Mouse (Mus musculus) hindbrain, embryonic 11.5 days (tissue): ENCODE data around the gene Ints5. TPM values are rescaled to one million over a fixed set of nuclear protein-coding genes. Genes with fewer than 3 reads are reported as not detected.

Experiments
- ATAC-seq: fragments of 200-750 bp; cut with Nextera tagmentation; 2 replicates; pipeline ENCODE4 v1.8.0; 2017; ENCODE audit warnings: mild to moderate bottlenecking, moderate TSS enrichment, moderate library complexity; ENCODE audit not compliant: low FRiP score
- DNase-seq: peaks from one replicate; pipeline ENCODE4 v3.0.0-alpha.2; 2015; ENCODE audit warnings: low spot score
- H3K27ac ChIP-seq: fragments of 300-500 bp; sonication (generic); 2 replicates; pipeline ENCODE4 v1.5.1; 2014; ENCODE audit warnings: mild to moderate bottlenecking, low read depth, low read length
- H3K27me3 ChIP-seq: fragments of 300-500 bp; sonication (generic); 2 replicates; pipeline ENCODE4 v1.6.1; 2014; ENCODE audit warnings: mild to moderate bottlenecking, low read length, moderate library complexity, mixed read lengths; ENCODE audit not compliant: control insufficient read depth, insufficient read depth
- H3K36me3 ChIP-seq: fragments of 300-500 bp; sonication (generic); 2 replicates; pipeline ENCODE4 v1.6.1; 2014; ENCODE audit warnings: mild to moderate bottlenecking, low read length, moderate library complexity, mixed read lengths; ENCODE audit not compliant: control insufficient read depth, insufficient read depth
- H3K4me1 ChIP-seq: fragments of 300-500 bp; sonication (generic); replicated peaks from 2 replicates; pipeline ENCODE4 v1.6.1; 2014; ENCODE audit warnings: low read length, mixed read lengths; ENCODE audit not compliant: control insufficient read depth, insufficient read depth
- H3K4me2 ChIP-seq: fragments of 300-500 bp; sonication (generic); replicated peaks from 2 replicates; pipeline ENCODE4 v1.6.1; 2014; ENCODE audit warnings: mild to moderate bottlenecking, low read depth, low read length
- H3K4me3 ChIP-seq: fragments of 300-500 bp; sonication (generic); 2 replicates; pipeline ENCODE4 v1.5.1; 2014; ENCODE audit warnings: low read depth, low read length
- H3K9ac ChIP-seq: fragments of 300-500 bp; sonication (generic); 2 replicates; pipeline ENCODE4 v1.6.1; 2014; ENCODE audit warnings: low read depth, low read length
- H3K9me3 ChIP-seq: fragments of 300-500 bp; sonication (generic); 2 replicates; pipeline ENCODE4 v1.6.1; 2016; ENCODE audit warnings: low read length; ENCODE audit not compliant: control insufficient read depth
- WGBS: fragments of 180-500 bp; shearing (Covaris S2); extraction: QIAGEN DNeasy Blood & Tissue Kit; methylation state at CpG from one replicate; pipeline ENCODE4 v1.1.7; 2014; 5-methylcytosine and 5-hydroxymethylcytosine counted together
- polyA plus RNA-seq: library from polyadenylated mRNA; unstranded; fragments of >200 nt; fragmentation: Nextera tagmentation; extraction: Ambion mirVana; gene quantifications from 2 replicates; pipeline ENCODE4 v1.2.1, GENCODE M21; 2014

Ints5 gene
- polyA plus RNA-seq, 1 experiment from 2014 or later, result 26.1 TPM

- H3K4me2 ChIP-seq, result peak overlapping the region; percentile 17; the same call in 1 of the 2 replicates
- no peaks in the 10 kb centered on the region for H3K9me3 ChIP-seq
- H3K27me3 ChIP-seq, result no peaks in the 10 kb centered on the region
- H3K9ac ChIP-seq, result no peak overlapping the region
- peaks cover 13% of the 10 kb centered on the region for H3K4me1 ChIP-seq
- 71% methylated on average over 5 of the region's 5 CpGs for WGBS
- H3K27ac ChIP-seq, result 0 out of 2 replicates have a peak overlapping the region, but pooled peaks have one; percentile 10
- no peak overlapping the region for H3K4me3 ChIP-seq
- peaks cover 16% of the 10 kb centered on the region for H3K36me3 ChIP-seq
- no peak for DNase-seq
- ATAC-seq, result no peak
Observed at GRCm38 (mm10) chr19:8944062-8944461, 51.3 kb downstream of the Ints5 start.

GRCm38 (mm10) chr19:8944750-8945149, 51.9 kb downstream of the Ints5 start:
- Histone ChIP-seq H3K36me3 (peaks cover 19% of the 10 kb centered on the region), H3K27me3 (no peaks in the 10 kb centered on the region), H3K4me1 (peaks cover 13% of the 10 kb centered on the region), H3K4me3 (peak overlapping the region; percentile 8; the same call in 1 of the 2 replicates), H3K9ac (no peak overlapping the region), H3K9me3 (no peaks in the 10 kb centered on the region), H3K4me2 (no peak overlapping the region), H3K27ac (no peak overlapping the region)
- 51% methylated on average over 5 of the region's 5 CpGs for WGBS
- ATAC-seq (no peak), DNase-seq (peak; percentile 85)

- H3K9me3 ChIP-seq, result no peaks in the 10 kb centered on the region
- H3K4me2 ChIP-seq, result no peak overlapping the region
- H3K27me3 ChIP-seq, result no peaks in the 10 kb centered on the region
- peaks cover 19% of the 10 kb centered on the region for H3K36me3 ChIP-seq
- H3K4me3 ChIP-seq, result peak overlapping the region; percentile 8; the same call in 1 of the 2 replicates
- 92% methylated on average over 6 of the region's 6 CpGs for WGBS
- no peak for ATAC-seq
- DNase-seq, result no peak
- H3K9ac ChIP-seq, result no peak overlapping the region
- peaks cover 13% of the 10 kb centered on the region for H3K4me1 ChIP-seq
- H3K27ac ChIP-seq, result no peak overlapping the region
Observed at GRCm38 (mm10) chr19:8945251-8945650, 52.4 kb downstream of the Ints5 start.

- H3K36me3 ChIP-seq, result peaks cover 22% of the 10 kb centered on the region
- H3K27ac ChIP-seq, result no peak overlapping the region
- H3K4me2 ChIP-seq, result no peak overlapping the region
- no peak for ATAC-seq
- WGBS, result 96% methylated on average over 7 of the region's 7 CpGs
- peaks cover 8% of the 10 kb centered on the region; the same call in 1 of the 2 replicates for H3K4me1 ChIP-seq
- no peaks in the 10 kb centered on the region for H3K27me3 ChIP-seq
- H3K9me3 ChIP-seq, result no peaks in the 10 kb centered on the region
- H3K4me3 ChIP-seq, result no peak overlapping the region
- DNase-seq, result no peak
- H3K9ac ChIP-seq, result no peak overlapping the region
Observed at GRCm38 (mm10) chr19:8946929-8947328, 54.1 kb downstream of the Ints5 start.

Other genes with a start within 250 kb of the Ints5 start
- gene Chrm1, start 229.2 kb upstream of the Ints5 start, polyA plus RNA-seq, result 0.13 and 0.20 TPM in 2 replicates
- 123 and 136 TPM in 2 replicates for gene Slc3a2, start 169.6 kb upstream of the Ints5 start, polyA plus RNA-seq
- gene Wdr74, start 157.2 kb upstream of the Ints5 start, polyA plus RNA-seq, result 83.6 and 87.1 TPM in 2 replicates
- 1.6 and 2.6 TPM in 2 replicates for gene 1700092M07Rik, start 152.3 kb upstream of the Ints5 start, polyA plus RNA-seq
- 100 and 111 TPM in 2 replicates for gene Stx5a, start 151.6 kb upstream of the Ints5 start, polyA plus RNA-seq
- 213 and 224 TPM in 2 replicates for gene Nxf1, start 135.9 kb upstream of the Ints5 start, polyA plus RNA-seq
- gene Tmem223, start 122.0 kb upstream of the Ints5 start, polyA plus RNA-seq, result 192 and 194 TPM in 2 replicates
- gene Tmem179b, start 118.5 kb upstream of the Ints5 start, polyA plus RNA-seq, result 46.4 and 50.8 TPM in 2 replicates
- 15.4 and 17.1 TPM in 2 replicates for gene Taf6l, start 106.6 kb upstream of the Ints5 start, polyA plus RNA-seq
- 184 and 194 TPM in 2 replicates for gene Polr2g, start 94.4 kb upstream of the Ints5 start, polyA plus RNA-seq
- gene Zbtb3, start 90.5 kb upstream of the Ints5 start, polyA plus RNA-seq, result 5.7 and 7.5 TPM in 2 replicates
- 47.0 and 53.1 TPM in 2 replicates for gene Ttc9c, start 73.7 kb upstream of the Ints5 start, polyA plus RNA-seq
- 7.0 and 10.1 TPM in 2 replicates for gene Hnrnpul2, start 73.0 kb upstream of the Ints5 start, polyA plus RNA-seq
- gene AC129217.1, start 63.2 kb upstream of the Ints5 start, polyA plus RNA-seq, result not detected in 2 replicates
- gene Bscl2, start 55.5 kb upstream of the Ints5 start, polyA plus RNA-seq, result 55.6 and 59.6 TPM in 2 replicates
- 158 TPM in 2 replicates for gene Gng3, start 53.8 kb upstream of the Ints5 start, polyA plus RNA-seq
- gene Lrrn4cl, start 42.2 kb upstream of the Ints5 start, polyA plus RNA-seq, result 0.32 and 0.37 TPM in 2 replicates
- gene Ubxn1, start 21.5 kb upstream of the Ints5 start, polyA plus RNA-seq, result 164 and 180 TPM in 2 replicates
- 56.1 and 57.2 TPM in 2 replicates for gene Uqcc3, start 12.1 kb upstream of the Ints5 start, polyA plus RNA-seq
- 89.6 and 103 TPM in 2 replicates for gene Lbhd1, start 9.3 kb upstream of the Ints5 start, polyA plus RNA-seq
- gene Gm49403, start 9.1 kb upstream of the Ints5 start, polyA plus RNA-seq, result not detected in 2 replicates
- 107 and 112 TPM in 2 replicates for gene 1810009A15Rik, start 4.2 kb upstream of the Ints5 start, polyA plus RNA-seq
- gene Gm49416, start 4.1 kb upstream of the Ints5 start, polyA plus RNA-seq, result not detected in 2 replicates
- 89.8 and 102 TPM in 2 replicates for gene Ganab, start 5.1 kb downstream of the Ints5 start, polyA plus RNA-seq
- gene B3gat3, start 27.4 kb downstream of the Ints5 start, polyA plus RNA-seq, result 43.5 and 45.8 TPM in 2 replicates
- gene Rom1, start 36.4 kb downstream of the Ints5 start, polyA plus RNA-seq, result 1.0 and 1.1 TPM in 2 replicates
- 6.5 and 7.8 TPM in 2 replicates for gene Eml3, start 36.5 kb downstream of the Ints5 start, polyA plus RNA-seq
- gene Mta2, start 48.9 kb downstream of the Ints5 start, polyA plus RNA-seq, result 45.6 and 52.3 TPM in 2 replicates
- 23.7 and 27.8 TPM in 2 replicates for gene Tut1, start 60.8 kb downstream of the Ints5 start, polyA plus RNA-seq
- 462 and 475 TPM in 2 replicates for gene Eef1g, start 74.0 kb downstream of the Ints5 start, polyA plus RNA-seq
- 6.0 and 14.1 TPM in 2 replicates for gene Ahnak, start 96.3 kb downstream of the Ints5 start, polyA plus RNA-seq
- gene Scgb1a1, start 195.0 kb downstream of the Ints5 start, polyA plus RNA-seq, result not detected in 2 replicates
- gene Asrgl1, start 242.6 kb downstream of the Ints5 start, polyA plus RNA-seq, result 14.9 and 15.6 TPM in 2 replicates